Mouse (Mus musculus): ENCODE measurements at regions not wholly inside any gene's neighbourhood (a gene's known extent, or its start where the extent isn't known, plus 50 kb on each side); places are given as distances from the start of the nearest gene placed in this dataset.
A peak's percentile ranks its signal among the peaks of the same experiment; 100 is the strongest.

GRCm38 (mm10) chr15:88489715-88490114 lies 110.4 kb upstream of the Zdhhc25 start:
- no peak for DNase-seq

GRCm38 (mm10) chr15:88490316-88491090 lies 109.6 kb upstream of the Zdhhc25 start:
- DNase-seq: no peak

GRCm38 (mm10) chr15:88491091-88491366 lies 109.1 kb upstream of the Zdhhc25 start:
- DNase-seq: no peak

DNA sequence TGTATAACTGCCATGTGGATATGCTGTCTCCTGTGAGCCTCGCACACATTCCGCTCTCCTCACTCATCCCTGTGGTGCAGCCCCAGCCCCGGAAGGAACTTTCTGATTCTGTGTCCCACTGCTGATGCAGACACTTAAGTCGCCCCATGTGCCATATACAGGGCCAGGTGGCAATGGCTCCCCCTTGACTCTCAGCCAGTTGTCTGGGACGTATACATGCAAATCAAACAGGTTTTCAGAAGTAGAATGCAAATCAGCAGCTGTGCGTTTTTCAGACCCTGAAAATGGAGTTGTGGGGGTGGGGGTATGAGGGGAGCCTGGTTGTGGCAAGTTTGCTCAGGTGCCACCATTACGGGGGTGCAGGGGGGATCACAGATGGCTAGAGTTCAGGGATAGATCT lies 102.1 kb upstream of the Zdhhc25 start:
- no peak for DNase-seq

DNA sequence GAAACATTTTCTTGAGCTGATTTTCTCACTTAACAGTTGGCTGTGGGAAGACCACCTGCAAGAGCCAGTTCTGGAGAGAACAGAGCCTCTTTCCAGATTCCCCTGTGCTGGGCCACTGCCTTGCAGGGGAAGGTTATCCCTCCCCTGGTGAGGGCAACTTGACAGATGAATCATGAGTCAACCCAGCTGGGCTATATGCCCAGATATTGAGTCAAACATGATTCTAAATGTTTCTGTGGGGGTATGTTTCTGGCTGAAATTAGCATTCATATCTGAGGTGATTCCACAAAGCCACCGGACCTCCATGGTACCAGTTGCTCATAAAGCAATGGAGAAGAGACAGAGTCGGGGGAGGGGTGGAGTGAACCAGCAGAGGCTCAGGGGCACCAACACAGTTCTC lies 97.8 kb upstream of the Zdhhc25 start:
- DNase-seq: no peak

- DNase-seq: no peak
These were observed 96.2 kb upstream of the Zdhhc25 start for GRCm38 (mm10) chr15:88503896-88504295.

DNA sequence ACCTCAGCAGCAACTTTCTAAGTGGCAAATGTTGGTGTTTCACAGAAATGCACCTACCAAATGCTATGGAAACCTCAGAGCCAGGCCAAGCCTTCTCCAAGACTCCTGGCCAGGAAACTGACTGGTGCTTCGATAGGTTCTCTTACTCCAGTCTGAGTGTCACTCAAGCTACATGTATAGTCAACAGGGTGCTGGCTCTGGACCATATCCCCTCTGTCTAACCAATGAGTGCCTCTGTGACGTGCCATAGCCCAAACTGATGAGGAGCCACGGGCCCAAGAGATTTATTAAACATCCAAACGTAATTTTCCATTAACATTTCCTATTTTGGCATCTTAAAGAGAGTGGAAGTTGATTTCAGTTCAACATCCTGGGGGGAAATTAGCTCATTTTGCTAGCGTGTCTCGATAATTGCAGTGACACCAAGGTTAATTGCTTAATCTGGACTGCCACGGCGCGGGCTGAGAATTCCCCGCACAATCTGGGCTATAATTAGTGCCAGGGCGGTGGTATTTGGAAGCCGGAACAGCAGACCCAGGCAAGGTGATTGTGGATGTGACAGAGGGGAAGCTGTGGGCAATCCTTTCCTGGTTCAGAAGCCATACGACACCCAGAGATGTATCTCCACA lies 94.5 kb upstream of the Zdhhc25 start:
- no peak for DNase-seq

DNA sequence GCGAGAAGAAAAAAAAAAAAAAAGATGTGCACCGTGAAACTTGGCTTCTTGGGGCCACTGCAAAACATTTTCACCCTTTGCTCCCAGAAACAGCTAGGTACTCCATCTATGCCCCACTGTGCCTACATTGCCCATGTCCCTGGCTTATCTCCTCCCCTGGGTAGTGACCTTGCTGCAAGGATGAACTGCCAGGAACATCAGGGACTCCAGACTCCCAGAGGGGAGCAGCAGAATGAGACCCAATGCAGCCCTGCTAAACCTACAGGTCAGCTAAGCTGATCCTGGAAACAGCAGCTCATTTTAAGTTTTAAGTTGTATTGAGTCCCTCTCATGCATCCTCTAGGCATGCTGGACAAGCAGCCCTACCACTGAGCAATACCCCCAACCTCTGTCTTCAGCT lies 92.2 kb upstream of the Zdhhc25 start:
- DNase-seq: no peak

DNA sequence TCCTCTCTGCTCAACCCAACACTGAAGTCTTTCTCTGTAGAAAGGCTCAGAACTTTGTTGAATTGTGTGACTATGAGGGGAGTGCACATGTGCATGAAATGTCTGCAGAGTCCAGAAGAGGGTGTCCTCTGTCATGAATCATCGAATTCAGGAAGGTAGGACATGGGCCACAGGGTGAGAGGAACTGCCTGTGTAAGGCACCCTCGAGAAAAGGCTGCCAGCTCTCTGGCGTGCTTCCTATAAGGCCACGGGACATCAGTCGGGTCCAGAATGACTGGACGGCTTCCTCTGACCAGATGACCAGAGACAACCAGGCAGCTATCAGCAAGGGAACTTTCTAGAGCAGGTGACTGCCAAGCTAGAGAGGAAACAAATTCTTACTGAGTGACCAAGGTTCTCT lies 91.1 kb upstream of the Zdhhc25 start:
- no peak for DNase-seq

DNA sequence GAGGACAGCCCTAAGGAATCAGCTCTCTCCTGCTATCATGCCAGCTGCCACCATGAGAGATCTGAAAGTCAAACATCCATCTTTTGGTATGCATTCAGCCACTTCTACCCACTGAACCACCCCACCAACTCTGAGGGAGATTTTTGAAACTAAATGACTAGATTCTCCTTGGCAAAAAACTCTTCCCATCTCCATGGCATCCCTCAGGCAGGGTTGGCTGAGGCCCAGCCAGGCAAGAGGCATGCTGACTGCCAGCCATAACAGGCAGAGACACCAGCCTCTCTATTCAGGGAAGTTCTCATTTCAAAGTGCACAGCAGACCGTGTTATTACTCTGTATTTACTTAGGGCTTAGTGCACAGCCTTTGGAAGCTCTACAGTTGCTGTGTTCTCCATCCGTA lies 90.5 kb upstream of the Zdhhc25 start:
- DNase-seq: peak; percentile 59

GRCm38 (mm10) chr15:88514091-88514490 lies 86.0 kb upstream of the Zdhhc25 start:
- no peak for DNase-seq

GRCm38 (mm10) chr15:88531218-88531617 lies 68.9 kb upstream of the Zdhhc25 start:
- DNase-seq: no peak

DNA sequence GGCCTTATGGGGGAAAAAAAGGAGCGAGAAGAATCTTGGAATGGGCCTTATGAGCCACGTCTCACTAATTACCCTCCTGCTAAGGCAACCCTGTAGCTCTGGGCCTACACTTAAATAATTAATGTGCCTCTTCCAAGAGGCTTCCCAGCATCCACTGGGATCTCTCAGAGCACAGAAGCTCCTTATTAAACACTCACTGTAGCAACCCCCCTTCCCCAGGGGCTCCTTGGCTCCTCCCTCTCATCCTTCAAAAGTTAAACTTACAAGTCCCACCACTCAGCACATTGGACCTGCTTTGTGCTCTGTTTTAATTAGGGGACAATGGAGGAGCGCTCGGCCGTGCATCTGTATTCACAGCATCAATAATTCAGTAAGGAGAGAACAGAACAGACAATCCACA lies 68.1 kb upstream of the Zdhhc25 start:
- DNase-seq: no peak

DNA sequence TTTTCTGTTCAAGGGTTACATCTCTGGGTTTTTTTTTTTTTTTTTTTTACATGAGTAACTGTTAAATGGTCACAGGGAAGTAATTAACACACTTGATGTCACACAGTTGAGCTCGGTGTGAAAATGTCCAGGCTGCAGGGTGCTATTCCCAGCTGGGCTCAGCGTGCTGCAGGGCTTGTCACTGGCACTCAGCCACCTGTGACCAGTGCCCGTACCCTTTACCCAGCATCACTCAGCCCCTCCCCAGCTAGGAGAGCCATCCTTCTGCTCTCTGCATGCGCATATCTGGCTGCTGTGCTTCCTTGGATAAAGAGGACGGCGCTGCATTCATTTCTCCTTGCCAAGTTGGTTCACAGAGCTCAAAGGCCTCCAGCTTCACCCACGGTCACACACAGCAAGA lies 66.7 kb upstream of the Zdhhc25 start:
- DNase-seq: no peak

- peak; percentile 10 for DNase-seq
These were observed 64.6 kb upstream of the Zdhhc25 start for GRCm38 (mm10) chr15:88535516-88535915.

- peak; percentile 72 for DNase-seq
These were observed 62.9 kb upstream of the Zdhhc25 start for GRCm38 (mm10) chr15:88537190-88537589.

DNA sequence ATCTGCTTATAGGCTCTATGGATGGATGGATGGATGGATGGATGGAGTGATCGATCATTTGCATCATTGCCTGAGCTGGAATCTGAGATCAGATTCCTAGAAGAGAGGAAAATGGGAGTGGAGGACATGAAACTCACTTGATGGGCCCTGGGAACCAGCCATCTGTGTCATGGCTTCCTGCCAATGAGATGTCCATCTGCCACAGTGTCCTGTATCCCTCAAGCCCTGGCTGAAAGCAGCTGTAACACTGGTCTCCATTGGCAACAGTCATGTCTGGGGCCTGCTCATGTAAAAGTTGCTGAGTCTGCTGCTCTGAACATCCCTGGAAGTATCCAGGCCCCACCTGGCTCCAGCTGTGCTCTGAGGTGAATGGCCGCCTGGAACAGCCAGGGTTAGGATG lies 57.5 kb upstream of the Zdhhc25 start:
- no peak for DNase-seq

DNA sequence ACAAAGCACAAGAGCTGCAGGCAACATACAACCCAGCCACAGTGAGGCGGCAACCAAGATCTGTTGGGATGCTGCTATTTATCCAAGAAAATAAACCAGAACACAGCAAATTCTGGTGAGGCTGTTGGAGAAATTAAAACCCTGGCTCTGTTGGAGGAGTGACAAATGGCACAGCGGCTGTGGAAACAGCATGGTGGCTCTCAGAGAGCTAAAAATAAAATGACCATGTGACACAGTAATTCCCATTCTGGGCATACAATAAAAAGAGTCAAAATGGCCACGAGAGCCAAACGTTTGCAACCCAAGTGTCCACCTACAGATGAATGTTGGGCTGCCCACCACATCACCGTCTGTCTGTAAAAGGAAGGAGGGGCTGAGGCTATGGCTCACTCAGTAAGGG lies 55.9 kb upstream of the Zdhhc25 start:
- no peak for DNase-seq

- peak; percentile 11 for DNase-seq
These were observed 51.8 kb upstream of the Zdhhc25 start for GRCm38 (mm10) chr15:88548261-88548660.
